Mouse (Mus musculus) cerebellum, adult 11-12 months (tissue): ENCODE measurements around the gene Pyy.

Source experiments
- DNase-seq: peaks from one replicate; pipeline ENCODE4 v3.0.0; 2022

The Pyy gene

GRCm38 (mm10) chr11:102089088-102089808 lies 18.4 kb downstream of the Pyy start:
- peak; percentile 58 for DNase-seq

- DNase-seq = peak; percentile 72
Measured at GRCm38 (mm10) chr11:102087931-102088898, 19.4 kb downstream of the Pyy start, which contains the start of gene Mpp2. Mpp2 (minus strand) TSS chr11:102088515.

GRCm38 (mm10) chr11:102087081-102087751 lies 20.4 kb downstream of the Pyy start:
- peak; percentile 76 for DNase-seq

DNA sequence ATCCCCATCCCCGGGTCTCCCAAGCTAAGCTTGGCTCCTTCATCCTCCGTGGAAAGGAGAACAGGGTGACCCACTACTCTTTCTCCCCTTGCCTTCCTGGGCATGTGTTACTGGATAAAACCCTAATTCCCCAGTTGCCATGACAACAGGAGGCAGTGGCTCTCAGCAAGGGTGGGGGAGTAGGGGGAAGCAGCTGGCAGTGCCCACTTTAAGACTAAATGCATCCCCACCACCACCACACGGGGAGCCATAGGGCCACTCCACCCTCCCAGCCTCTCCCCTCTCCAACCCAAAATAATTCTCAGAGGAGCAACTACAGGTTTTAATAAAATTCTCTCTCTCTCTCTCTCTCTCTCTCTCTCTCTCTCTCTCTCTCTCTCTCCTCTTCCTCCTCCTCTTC lies 21.3 kb downstream of the Pyy start:
- DNase-seq = no peak

DNA sequence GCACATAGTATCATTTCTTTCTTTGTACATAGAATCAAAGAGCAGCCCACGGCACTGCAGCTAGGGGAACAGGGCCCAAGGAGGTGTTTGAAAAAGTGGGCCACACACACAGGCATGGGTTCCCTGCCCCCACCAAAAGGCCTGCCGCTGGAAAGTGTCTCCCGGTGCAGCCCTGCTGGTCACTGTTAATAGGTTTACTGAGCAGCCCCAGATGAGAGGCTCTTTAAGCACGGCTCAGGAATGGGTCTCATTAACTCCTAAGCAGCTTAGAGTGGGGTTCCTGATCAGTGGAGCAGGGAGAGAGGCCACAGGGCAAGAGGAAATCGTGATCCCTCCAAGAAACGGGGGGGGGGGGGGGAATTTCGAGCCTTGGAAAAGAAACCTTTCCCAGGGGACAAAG lies 23.5 kb downstream of the Pyy start:
- no peak for DNase-seq

- no peak for DNase-seq
Measured at GRCm38 (mm10) chr11:102083193-102083592, 24.4 kb downstream of the Pyy start.

DNA sequence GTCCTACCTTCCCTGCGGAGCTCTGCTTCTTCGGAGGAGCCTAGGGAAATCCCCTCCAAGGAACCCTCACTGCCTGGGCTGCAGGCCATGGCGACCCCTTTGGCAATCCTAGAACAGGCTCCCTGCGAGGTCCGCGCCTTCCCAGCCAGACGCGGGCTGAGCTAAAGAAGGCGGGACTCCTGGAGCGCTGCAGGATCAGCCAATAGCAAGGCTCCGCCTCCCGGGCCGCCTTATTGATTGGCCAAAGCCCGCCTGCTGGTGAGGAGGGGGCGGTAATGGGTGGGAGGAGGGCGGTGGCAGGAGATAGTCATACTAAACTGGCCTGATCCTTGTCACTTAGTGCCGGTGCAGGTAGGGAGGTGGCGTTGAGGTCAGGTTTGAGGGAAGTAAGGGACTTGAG lies 25.3 kb downstream of the Pyy start:
- DNase-seq = peak; percentile 55

GRCm38 (mm10) chr11:102073722-102074121 lies 33.9 kb downstream of the Pyy start:
- DNase-seq = no peak

- DNase-seq = no peak
Measured at GRCm38 (mm10) chr11:102072729-102073128, 34.9 kb downstream of the Pyy start.

DNA sequence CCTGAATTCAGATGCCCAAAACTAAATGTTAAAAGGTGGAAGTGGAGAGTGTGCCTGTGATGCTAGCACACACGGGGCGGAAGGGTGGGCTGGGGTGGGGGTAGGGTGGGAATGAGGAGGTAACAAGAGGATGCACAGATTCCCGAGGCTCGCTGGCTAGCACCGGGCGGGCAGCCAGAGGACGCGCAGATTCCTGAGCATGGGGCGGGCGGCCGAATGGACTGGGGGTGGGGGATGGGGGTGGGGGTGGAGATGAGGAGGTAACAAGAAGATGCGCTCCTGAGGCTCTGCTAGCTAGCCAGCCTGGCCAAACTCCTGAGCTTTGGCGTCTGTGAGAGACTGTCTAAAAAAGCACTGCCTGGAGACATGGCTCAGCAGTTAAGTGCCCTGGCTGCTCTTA lies 37.2 kb downstream of the Pyy start:
- no peak for DNase-seq

DNA sequence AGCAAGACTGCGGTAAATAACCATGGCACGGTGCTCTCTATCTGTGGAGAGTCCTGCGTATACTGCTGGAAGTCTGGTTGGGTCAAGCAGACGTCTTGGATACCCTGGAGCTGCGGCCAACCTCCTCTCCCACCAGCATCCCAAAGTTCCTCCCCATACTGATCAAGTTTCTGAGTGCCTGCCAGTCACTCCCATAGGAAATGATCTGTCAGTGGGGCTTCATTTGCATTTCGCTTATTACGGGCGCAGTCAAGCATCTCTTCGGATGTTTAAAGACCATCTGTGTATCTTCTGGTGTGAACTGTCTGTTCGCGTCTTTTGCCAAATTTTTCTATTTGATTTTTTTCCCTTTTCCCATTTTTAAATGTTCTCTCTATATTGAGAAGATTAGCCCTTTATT lies 38.0 kb downstream of the Pyy start:
- no peak for DNase-seq

- DNase-seq = no peak
Measured at GRCm38 (mm10) chr11:102068969-102069368, 38.7 kb downstream of the Pyy start.

- DNase-seq = no peak
Measured at GRCm38 (mm10) chr11:102063076-102063475, 44.6 kb downstream of the Pyy start.

DNA sequence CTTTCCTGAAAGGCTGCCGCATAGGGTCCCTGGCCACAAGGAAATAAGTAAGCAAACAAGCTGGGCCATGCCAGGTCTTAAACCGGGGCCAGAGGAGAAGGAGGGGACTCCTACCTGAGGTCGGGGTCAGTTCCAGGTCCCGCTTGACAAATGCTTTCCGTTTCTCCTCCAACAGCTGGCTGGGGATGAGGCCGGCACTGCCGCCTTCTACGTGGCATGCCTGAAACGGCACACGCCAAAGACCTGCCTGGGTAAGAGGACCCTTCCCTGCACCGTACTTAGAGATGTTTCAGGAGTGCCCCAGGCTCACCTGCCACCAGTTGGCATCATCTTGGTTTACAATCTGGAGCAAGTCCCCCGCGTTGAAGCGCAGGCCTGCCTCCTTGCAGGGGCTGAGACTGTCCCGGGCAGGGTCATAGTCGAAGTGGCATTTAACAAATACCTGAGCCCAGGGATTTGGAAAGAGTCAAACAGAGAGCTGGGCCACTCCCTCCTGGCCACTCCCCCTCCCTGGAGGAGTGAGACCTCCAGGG lies 45.6 kb downstream of the Pyy start:
- peak; percentile 28 for DNase-seq

- DNase-seq = peak; percentile 80
Measured at GRCm38 (mm10) chr11:102061236-102061940, 46.2 kb downstream of the Pyy start.
